Mouse (Mus musculus) CH12.LX (cell line): Measurements from ENCODE around the gene Gm9970. TPM values are rescaled to one million over a fixed set of nuclear protein-coding genes. Genes with fewer than 3 reads are reported as not detected.

Source experiments
- DNase-seq: peaks from one replicate; pipeline ENCODE4 v3.0.0-alpha.2; 2013; ENCODE audit errors: extremely low read depth
- H3K27ac ChIP-seq: 2 replicates; pipeline ENCODE4 v1.5.1; 2012; ENCODE audit warnings: low read depth, mild to moderate bottlenecking, control low read depth, moderate library complexity; ENCODE audit not compliant: insufficient read depth
- H3K27me3 ChIP-seq: replicated peaks from 2 replicates; pipeline ENCODE3; 2012; ENCODE audit warnings: inconsistent platforms
- H3K36me3 ChIP-seq, 2 experiments: replicated peaks in 1 of 2; 2 replicates each; pipeline versions ENCODE3 to v1.6.1; 2012; ENCODE audit warnings: inconsistent platforms in 1 of 2, low read length in 1 of 2, mild to moderate bottlenecking in 1 of 2, mixed read lengths in 1 of 2, moderate library complexity in 1 of 2; ENCODE audit not compliant: control insufficient read depth in 1 of 2, insufficient read depth in 1 of 2
- H3K4me1 ChIP-seq, 2 experiments: 2 replicates each; pipeline ENCODE4 v1.6.1; 2012; ENCODE audit warnings: inconsistent platforms in 1 of 2, moderate library complexity in 1 of 2; ENCODE audit not compliant: insufficient read depth in 2 of 2, control insufficient read depth in 1 of 2
- H3K4me2 ChIP-seq: 2 replicates; pipeline ENCODE4 v1.6.1; 2012; ENCODE audit warnings: low read depth, mild to moderate bottlenecking, control low read depth; ENCODE audit not compliant: poor library complexity, insufficient read depth, severe bottlenecking
- H3K4me3 ChIP-seq, 3 experiments: fragments of 150-350 bp in 1 of 3; sonication (generic) in 1 of 3; replicated peaks in 1 of 3; 2 replicates each; pipeline versions ENCODE3 to v1.5.1; 2011 to 2012; ENCODE audit warnings: low read depth in 2 of 3, low read length in 2 of 3, mild to moderate bottlenecking in 2 of 3, moderate library complexity in 2 of 3, control low read depth in 1 of 3, improper control_type of control experiment in 1 of 3, inconsistent platforms in 1 of 3, mixed read lengths in 1 of 3; ENCODE audit not compliant: poor library complexity in 1 of 3
- H3K79me2 ChIP-seq: replicated peaks from 2 replicates; pipeline ENCODE4 v1.6.1; 2012; ENCODE audit warnings: mild to moderate bottlenecking, moderate library complexity; ENCODE audit not compliant: control insufficient read depth, poor library complexity, insufficient read depth, severe bottlenecking; ENCODE audit errors: extremely low read depth
- H3K9ac ChIP-seq: 2 replicates; pipeline ENCODE4 v1.6.1; 2012; ENCODE audit warnings: low read depth, mild to moderate bottlenecking, control low read depth, moderate library complexity; ENCODE audit not compliant: insufficient read depth
- H3K9me3 ChIP-seq: replicated peaks from 2 replicates; pipeline ENCODE3; 2012; ENCODE audit warnings: low read length, inconsistent platforms, mixed read lengths
- CHD1 ChIP-seq: IDR thresholded peaks from 2 replicates; pipeline ENCODE4 v1.6.1; 2012; ENCODE audit warnings: low read depth, low read length, improper control_type of control experiment, inconsistent platforms
- CHD2 ChIP-seq: IDR thresholded peaks from 2 replicates; pipeline ENCODE4 v1.6.1; 2011; ENCODE audit warnings: low read length, improper control_type of control experiment
- CTCF ChIP-seq, 2 experiments: IDR thresholded peaks in 1 of 2; conservative IDR thresholded peaks in 1 of 2; 2 replicates each; pipeline ENCODE4 v1.5.1; 2011 to 2012; ENCODE audit warnings: low read depth in 2 of 2, low read length in 2 of 2, improper control_type of control experiment in 1 of 2, inconsistent platforms in 1 of 2, mild to moderate bottlenecking in 1 of 2, moderate library complexity in 1 of 2
- E2F4 ChIP-seq: IDR thresholded peaks from 2 replicates; pipeline ENCODE4 v1.6.1; 2011; ENCODE audit warnings: low read depth, low read length, improper control_type of control experiment; ENCODE audit not compliant: insufficient replicate concordance
- ELF1 ChIP-seq: IDR thresholded peaks from 2 replicates; pipeline ENCODE4 v1.6.1; 2014; ENCODE audit warnings: low read depth, mild to moderate bottlenecking, inconsistent platforms, low read length, improper control_type of control experiment
- EP300 ChIP-seq: IDR thresholded peaks from 2 replicates; pipeline ENCODE4 v1.6.1; 2011; ENCODE audit warnings: low read length, improper control_type of control experiment
- ETS1 ChIP-seq: conservative IDR thresholded peaks from 2 replicates; pipeline ENCODE4 v1.6.1; 2012; ENCODE audit warnings: low read depth, mild to moderate bottlenecking, inconsistent platforms, low read length, improper control_type of control experiment, moderate library complexity
- GABPA ChIP-seq: IDR thresholded peaks from 2 replicates; pipeline ENCODE4 v1.6.1; 2012; ENCODE audit warnings: low read depth, low read length, improper control_type of control experiment, inconsistent platforms; ENCODE audit not compliant: insufficient replicate concordance
- HCFC1 ChIP-seq: IDR thresholded peaks from 2 replicates; pipeline ENCODE4 v1.6.1; 2012; ENCODE audit warnings: low read depth, mild to moderate bottlenecking, inconsistent platforms, low read length, improper control_type of control experiment
- JUN ChIP-seq: IDR thresholded peaks from 2 replicates; pipeline ENCODE4 v1.6.1; 2011; ENCODE audit warnings: low read depth, mild to moderate bottlenecking, low read length, improper control_type of control experiment, moderate library complexity; ENCODE audit not compliant: insufficient read depth
- MAZ ChIP-seq: IDR thresholded peaks from 2 replicates; pipeline ENCODE4 v1.6.1; 2012; ENCODE audit warnings: low read depth, mild to moderate bottlenecking, inconsistent platforms, low read length, improper control_type of control experiment, moderate library complexity
- MXI1 ChIP-seq: IDR thresholded peaks from 2 replicates; pipeline ENCODE4 v1.6.1; 2011; ENCODE audit warnings: mild to moderate bottlenecking, low read depth, low read length, improper control_type of control experiment
- NELFE ChIP-seq: IDR thresholded peaks from 2 replicates; pipeline ENCODE4 v1.6.1; 2011; ENCODE audit warnings: low read depth, low read length, improper control_type of control experiment
- NRF1 ChIP-seq: IDR thresholded peaks from 2 replicates; pipeline ENCODE4 v1.6.1; 2014; ENCODE audit warnings: low read depth, mild to moderate bottlenecking, inconsistent platforms, low read length, improper control_type of control experiment, moderate library complexity
- PAX5 ChIP-seq: IDR thresholded peaks from 2 replicates; pipeline ENCODE4 v1.6.1; 2012; ENCODE audit warnings: low read length, inconsistent platforms, mixed read lengths
- POLR2A ChIP-seq: IDR thresholded peaks from 2 replicates; pipeline ENCODE4 v1.6.1; 2011; ENCODE audit warnings: low read depth, mild to moderate bottlenecking, improper control_type of control experiment, low read length
- POLR2AphosphoS2 ChIP-seq: IDR thresholded peaks from 2 replicates; pipeline ENCODE4 v1.6.1; 2011; ENCODE audit warnings: low read depth, low read length, improper control_type of control experiment
- RAD21 ChIP-seq: IDR thresholded peaks from 2 replicates; pipeline ENCODE4 v1.6.1; 2011; ENCODE audit warnings: low read depth, mild to moderate bottlenecking, low read length, improper control_type of control experiment, moderate library complexity
- TBP ChIP-seq: conservative IDR thresholded peaks from 2 replicates; pipeline ENCODE4 v1.6.1; 2011; ENCODE audit warnings: low read depth, low read length, improper control_type of control experiment
- TCF12 ChIP-seq: IDR thresholded peaks from 2 replicates; pipeline ENCODE4 v1.6.1; 2014; ENCODE audit warnings: low read depth, mild to moderate bottlenecking, inconsistent platforms, low read length, improper control_type of control experiment
- UBTF ChIP-seq: IDR thresholded peaks from 2 replicates; pipeline ENCODE4 v1.6.1; 2012; ENCODE audit warnings: low read depth, mild to moderate bottlenecking, inconsistent platforms, low read length, improper control_type of control experiment, moderate library complexity
- USF2 ChIP-seq: conservative IDR thresholded peaks from 2 replicates; pipeline ENCODE4 v1.6.1; 2011; ENCODE audit warnings: low read depth, low read length, improper control_type of control experiment
- ZC3H11A ChIP-seq: IDR thresholded peaks from 2 replicates; pipeline ENCODE4 v1.6.1; 2012; ENCODE audit warnings: low read depth, mild to moderate bottlenecking, inconsistent platforms, low read length, improper control_type of control experiment
- ZMIZ1 ChIP-seq: IDR thresholded peaks from 2 replicates; pipeline ENCODE4 v1.6.1; 2012; ENCODE audit warnings: low read depth, mild to moderate bottlenecking, inconsistent platforms, low read length, improper control_type of control experiment
- ZNF384 ChIP-seq: IDR thresholded peaks from 2 replicates; pipeline ENCODE4 v1.6.1; 2012; ENCODE audit warnings: low read depth, low read length, improper control_type of control experiment, inconsistent platforms
- dilution Hi-C: fragments of 300-500 bp; cut with MboI; formaldehyde crosslinking; loops from 2 replicates; pipeline ENCODE4 v1.14.3; 2020; ENCODE audit warnings: low sequenced_read_pairs; ENCODE audit not compliant: extremely low pct_unique_long_range_greater_than_20kb, extremely low pct_ligation_motif_present
- in situ Hi-C: fragments of 300-500 bp; cut with MboI; formaldehyde crosslinking; loops from 3 replicates; pipeline ENCODE4 v1.14.3; 2019; ENCODE audit warnings: low sequenced_read_pairs, low pct_ligation_motif_present, low pct_unique_long_range_greater_than_20kb, mixed read lengths
- polyA plus RNA-seq: library from polyadenylated mRNA; unstranded; fragments of >175 nt; gene quantifications from 2 replicates; pipeline ENCODE4 v1.2.1, GENCODE M21; 2012; ENCODE audit warnings: low read depth; ENCODE audit not compliant: insufficient read length
- total RNA-seq, 2 experiments: library from RNA; depleted of rRNA; stranded (reverse); fragments of 300-350 nt in 1 of 2; fragments of >200 nt in 1 of 2; gene quantifications; 2 replicates each; pipeline ENCODE4 v1.2.3; 2012 to 2014

Gene Gm9970
- total and polyA plus RNA-seq, 3 experiments: not detected

DNA sequence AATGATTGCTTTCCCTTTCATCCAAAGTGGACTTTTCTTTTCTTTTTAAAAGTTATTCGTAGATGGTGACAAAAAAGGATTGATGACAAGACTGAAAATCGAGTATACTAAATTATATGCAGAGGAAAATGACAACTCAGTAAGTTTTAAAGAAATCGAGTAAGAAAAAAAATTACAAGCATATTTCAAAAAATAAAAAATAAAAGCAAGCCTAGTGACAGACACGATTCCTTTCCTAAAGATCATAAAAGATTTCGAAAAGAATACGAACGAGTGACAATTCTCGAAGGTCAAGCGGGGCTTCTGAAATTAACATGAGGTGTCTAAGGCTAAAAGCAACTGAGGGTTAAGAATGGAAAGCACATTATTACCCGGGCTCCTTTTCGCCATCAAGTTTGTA, 21.6 kb downstream of the Gm9970 start:
- H3K27me3 ChIP-seq: no peaks in the 10 kb centered on the region
- H3K4me3 ChIP-seq: peak overlapping the region; percentile 57 to 93 (median 84)
- peak overlapping the region; percentile 86; the same call in 1 of the 2 replicates for H3K4me2 ChIP-seq
- peaks cover 0 to 15% of the 10 kb centered on the region in 2 experiments for H3K36me3 ChIP-seq
- H3K9ac ChIP-seq: peak overlapping the region; percentile 75
- peaks cover 0 to 30% of the 10 kb centered on the region in 2 experiments; a peak in 2 of 4 replicates for H3K4me1 ChIP-seq
- H3K9me3 ChIP-seq: no peaks in the 10 kb centered on the region
- dilution Hi-C loops: no loop called here
- in situ Hi-C loops: no loop called here
- no peak for DNase-seq
- H3K79me2 ChIP-seq: peaks cover 54% of the 10 kb centered on the region
- H3K27ac ChIP-seq: no peak overlapping the region
- TF ChIP-seq ELF1 (no peak), TCF12 (no peak), POLR2A (no peak), USF2 (no peak), ETS1 (no peak), NRF1 (no peak)

- in situ Hi-C loops: no loop called here
- peaks cover 0 to 19% of the 10 kb centered on the region in 2 experiments for H3K36me3 ChIP-seq
- H3K9me3 ChIP-seq: no peaks in the 10 kb centered on the region
- DNase-seq: no peak
- H3K9ac ChIP-seq: peak overlapping the region; percentile 75; the same call in 1 of the 2 replicates
- H3K4me3 ChIP-seq: peak overlapping the region; percentile 42 to 93 (median 57)
- H3K4me2 ChIP-seq: peak overlapping the region; percentile 86
- no peaks in the 10 kb centered on the region for H3K27me3 ChIP-seq
- H3K79me2 ChIP-seq: peaks cover 58% of the 10 kb centered on the region
- dilution Hi-C loops: no loop called here
- H3K27ac ChIP-seq: no peak overlapping the region
- TF ChIP-seq RAD21 (no peak; the same call in 1 of the 2 replicates), E2F4 (no peak), PAX5 (no peak), ELF1 (no peak), HCFC1 (0 out of 2 replicates have a peak, but pooled peaks have one; percentile 4), CHD2 (no peak), UBTF (0 out of 2 replicates have a peak, but pooled peaks have one; percentile 22), CHD1 (no peak), GABPA (no peak), NRF1 (no peak), TBP (no peak), CTCF (conservative IDR thresholded peaks at IDR 0.05 in 1 of 2, IDR thresholded peaks at IDR 0.05 in 1 of 2; ENCODE audit: low read depth in 2 of 2, low read length in 2 of 2) (peak in 1 of 2 experiments; percentile 24; a peak in 2 of 4 replicates), MAZ (no peak), POLR2AphosphoS2 (no peak), JUN (no peak), TCF12 (no peak), MXI1 (no peak), ZC3H11A (no peak), NELFE (no peak), ZMIZ1 (no peak), ZNF384 (peak; percentile 98), EP300 (no peak)
- H3K4me1 ChIP-seq: peaks cover 0 to 30% of the 10 kb centered on the region in 2 experiments; a peak in 2 of 4 replicates
Measured at GRCm38 (mm10) chr5:31219070-31219469, 22.0 kb downstream of the Gm9970 start.
